Mouse (Mus musculus): ENCODE measurements around the gene Neto2. TPM values are rescaled to one million over a fixed set of nuclear protein-coding genes. Genes with fewer than 3 reads are reported as not detected.
A peak's percentile ranks its signal among the peaks of the same experiment; 100 is the strongest.

Gene Neto2
- polyA plus RNA-seq, 1 experiment from 2014 or later, result 4.6 TPM

DNA sequence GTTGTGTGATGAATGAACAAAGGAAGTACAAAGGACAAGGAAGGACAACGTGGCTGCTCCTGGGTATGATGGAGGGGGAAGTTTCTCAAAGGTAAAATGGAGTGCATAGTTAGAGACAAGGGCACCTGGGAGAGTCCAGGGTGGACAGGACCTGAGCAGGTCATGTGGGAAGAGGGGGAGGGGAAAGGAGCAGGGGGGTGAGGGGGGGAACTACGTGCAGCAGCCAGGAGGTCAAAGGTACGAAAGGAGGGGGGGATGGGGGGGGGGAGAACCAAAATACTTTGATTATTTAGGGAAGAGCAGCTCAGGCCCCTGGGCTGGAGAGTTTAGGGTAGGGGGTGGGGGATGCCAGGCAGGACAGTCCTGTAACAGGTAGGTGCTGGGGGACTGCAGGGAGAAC, 105.7 kb downstream of the Neto2 start:
- ATAC-seq (replicated peaks; ENCODE audit: low FRiP score), result peak; percentile 31; the same call in 1 of the 2 replicates
- no peaks in the 10 kb centered on the region for H3K27me3 ChIP-seq (replicated peaks; ENCODE audit: control insufficient read depth, insufficient read depth, low read length)
- H3K9ac ChIP-seq (ENCODE audit: low read depth, low read length), result no peak overlapping the region
- no peak overlapping the region for H3K4me3 ChIP-seq (ENCODE audit: low read depth, low read length)
- no peaks in the 10 kb centered on the region for H3K9me3 ChIP-seq (ENCODE audit: control insufficient read depth, low read length)
- 35% methylated on average over 3 of the region's 3 CpGs for WGBS
- no peak overlapping the region for H3K4me2 ChIP-seq
- H3K27ac ChIP-seq (ENCODE audit: low read depth, low read length), result no peak overlapping the region
- DNase-seq (ENCODE audit: low spot score), result no peak
- no peaks in the 10 kb centered on the region for H3K36me3 ChIP-seq (ENCODE audit: control insufficient read depth, insufficient read depth, low read length)
- H3K4me1 ChIP-seq (replicated peaks; ENCODE audit: control insufficient read depth, insufficient read depth, low read length), result no peaks in the 10 kb centered on the region

DNA sequence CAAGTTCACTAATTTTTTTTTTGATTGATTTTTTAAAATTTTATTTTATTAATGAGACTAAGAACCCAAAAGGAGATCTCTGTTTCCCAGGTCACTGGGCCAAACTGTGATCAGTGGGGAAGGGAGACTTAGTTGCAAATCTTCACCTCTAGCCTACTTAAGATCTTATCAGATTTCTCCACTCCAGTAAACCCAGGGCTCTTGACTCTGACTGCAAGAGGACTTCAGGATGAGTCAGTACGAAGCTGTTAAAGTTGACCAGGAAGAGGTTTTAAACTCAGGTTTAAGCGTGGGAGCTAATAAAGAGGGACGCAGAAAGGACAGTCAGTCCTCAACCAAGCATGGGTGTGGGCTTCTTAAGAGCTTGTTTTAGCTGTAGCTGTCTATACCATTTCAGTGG, 107.4 kb downstream of the Neto2 start:
- no peak overlapping the region for H3K4me2 ChIP-seq
- H3K27ac ChIP-seq (ENCODE audit: low read depth, low read length), result no peak overlapping the region
- ATAC-seq (replicated peaks; ENCODE audit: low FRiP score) (no peak), DNase-seq (ENCODE audit: low spot score) (no peak)
- no peaks in the 10 kb centered on the region for H3K9me3 ChIP-seq (ENCODE audit: control insufficient read depth, low read length)
- H3K4me1 ChIP-seq (replicated peaks; ENCODE audit: control insufficient read depth, insufficient read depth, low read length), result no peaks in the 10 kb centered on the region
- H3K36me3 ChIP-seq (ENCODE audit: control insufficient read depth, insufficient read depth, low read length), result no peaks in the 10 kb centered on the region
- no peak overlapping the region for H3K9ac ChIP-seq (ENCODE audit: low read depth, low read length)
- no peak overlapping the region for H3K4me3 ChIP-seq (ENCODE audit: low read depth, low read length)
- WGBS, result 60% methylated on average over 3 of the region's 3 CpGs
- no peaks in the 10 kb centered on the region for H3K27me3 ChIP-seq (replicated peaks; ENCODE audit: control insufficient read depth, insufficient read depth, low read length)

DNA sequence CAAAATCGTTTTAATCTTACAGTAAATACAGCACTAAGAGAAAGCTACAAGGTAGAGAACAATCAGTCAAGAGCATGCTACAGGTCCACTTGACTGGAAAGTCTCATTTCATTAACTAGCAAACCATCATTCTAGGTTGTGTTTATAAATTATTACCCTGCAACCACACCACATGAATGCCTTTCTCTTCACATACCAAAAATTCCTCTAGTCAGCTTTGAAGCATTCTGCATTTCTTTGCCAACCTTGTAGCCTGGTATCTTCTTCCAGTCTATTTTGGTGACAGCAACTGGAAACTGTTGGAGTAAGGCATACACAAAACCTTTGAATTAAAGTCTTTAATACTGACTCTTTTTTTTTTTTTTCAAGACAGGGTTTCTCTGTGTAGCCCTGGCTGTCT, 109.2 kb downstream of the Neto2 start:
- ATAC-seq (replicated peaks; ENCODE audit: low FRiP score), result no peak
- no peak overlapping the region for H3K4me3 ChIP-seq (ENCODE audit: low read depth, low read length)
- no peak for DNase-seq (ENCODE audit: low spot score)
- no peaks in the 10 kb centered on the region for H3K9me3 ChIP-seq (ENCODE audit: control insufficient read depth, low read length)
- H3K9ac ChIP-seq (ENCODE audit: low read depth, low read length), result no peak overlapping the region
- no peak overlapping the region for H3K27ac ChIP-seq (ENCODE audit: low read depth, low read length)
- H3K4me2 ChIP-seq, result no peak overlapping the region
- 83% methylated on average over 1 of the region's 1 CpGs for WGBS
- no peaks in the 10 kb centered on the region for H3K4me1 ChIP-seq (replicated peaks; ENCODE audit: control insufficient read depth, insufficient read depth, low read length)
- H3K36me3 ChIP-seq (ENCODE audit: control insufficient read depth, insufficient read depth, low read length), result no peaks in the 10 kb centered on the region
- H3K27me3 ChIP-seq (replicated peaks; ENCODE audit: control insufficient read depth, insufficient read depth, low read length), result no peaks in the 10 kb centered on the region

DNA sequence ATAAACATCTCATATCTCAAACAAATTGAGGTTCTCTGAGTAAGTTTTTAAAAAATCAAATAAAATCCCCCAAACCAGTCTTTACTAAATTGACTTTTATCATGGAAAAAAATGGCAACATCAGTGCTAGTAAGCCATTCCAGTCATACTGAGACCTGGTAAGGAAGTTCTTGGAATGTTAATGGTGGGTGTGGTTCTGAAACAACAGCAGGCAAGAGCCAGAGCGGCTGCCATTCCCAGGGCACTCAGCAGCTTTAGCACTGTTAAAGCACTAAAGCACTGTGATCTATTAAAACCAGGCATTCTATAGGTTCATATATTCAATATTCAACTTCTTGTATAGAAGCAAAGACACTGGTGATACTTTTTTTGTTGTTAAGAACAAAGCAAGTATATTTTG, 110.5 kb downstream of the Neto2 start:
- 76% methylated on average over 1 of the region's 1 CpGs for WGBS
- Histone ChIP-seq H3K9ac (ENCODE audit: low read depth, low read length) (no peak overlapping the region), H3K4me1 (replicated peaks; ENCODE audit: control insufficient read depth, insufficient read depth, low read length) (no peaks in the 10 kb centered on the region), H3K9me3 (ENCODE audit: control insufficient read depth, low read length) (no peaks in the 10 kb centered on the region), H3K4me2 (no peak overlapping the region), H3K27ac (ENCODE audit: low read depth, low read length) (no peak overlapping the region), H3K36me3 (ENCODE audit: control insufficient read depth, insufficient read depth, low read length) (no peaks in the 10 kb centered on the region), H3K27me3 (replicated peaks; ENCODE audit: control insufficient read depth, insufficient read depth, low read length) (no peaks in the 10 kb centered on the region), H3K4me3 (ENCODE audit: low read depth, low read length) (no peak overlapping the region)
- DNase-seq (ENCODE audit: low spot score) (no peak), ATAC-seq (replicated peaks; ENCODE audit: low FRiP score) (no peak)

DNA sequence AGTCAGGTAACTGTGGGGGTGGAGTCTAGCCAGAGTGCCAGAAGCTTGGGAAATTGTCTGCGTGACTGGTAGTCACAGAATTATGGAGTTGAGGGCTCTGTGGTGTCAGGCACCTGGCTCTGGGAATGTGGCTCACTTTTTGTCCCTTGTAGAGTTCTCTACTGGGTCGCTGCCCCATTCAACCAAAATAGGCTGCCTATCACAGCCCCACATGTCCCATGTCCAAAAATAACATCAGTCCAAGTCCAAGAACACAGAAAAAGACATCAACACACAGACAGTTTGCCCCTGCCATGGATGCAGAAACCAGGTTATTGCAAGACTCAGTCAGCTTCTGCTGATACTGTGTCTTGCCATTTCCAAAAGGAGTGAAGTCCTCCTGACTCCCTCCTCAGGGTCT, 112.1 kb downstream of the Neto2 start:
- Histone ChIP-seq H3K4me2 (no peak overlapping the region), H3K9ac (ENCODE audit: low read depth, low read length) (no peak overlapping the region), H3K4me1 (replicated peaks; ENCODE audit: control insufficient read depth, insufficient read depth, low read length) (no peaks in the 10 kb centered on the region), H3K27ac (ENCODE audit: low read depth, low read length) (no peak overlapping the region), H3K27me3 (replicated peaks; ENCODE audit: control insufficient read depth, insufficient read depth, low read length) (no peaks in the 10 kb centered on the region), H3K36me3 (ENCODE audit: control insufficient read depth, insufficient read depth, low read length) (no peaks in the 10 kb centered on the region), H3K4me3 (ENCODE audit: low read depth, low read length) (no peak overlapping the region), H3K9me3 (ENCODE audit: control insufficient read depth, low read length) (no peaks in the 10 kb centered on the region)
- WGBS, result 74% methylated on average over 2 of the region's 2 CpGs
- no peak for ATAC-seq (replicated peaks; ENCODE audit: low FRiP score)
- no peak for DNase-seq (ENCODE audit: low spot score)

Small RNAs within 50 kb of the gene (microRNA-seq; reads per million reads assigned to microRNA genes)
- not detected for gene Mir8109 (ENCODE audit: borderline number of aligned reads)

Other genes starting within 250 kb of the Neto2 start
- 25.7 and 27.0 TPM in 2 replicates for gene Gpt2, start 208.3 kb downstream of the Neto2 start, polyA plus RNA-seq (2014; fragmentation: Nextera tagmentation; extraction: Ambion mirVana)
- 163 and 175 TPM in 2 replicates for gene Dnaja2, start 145.6 kb downstream of the Neto2 start, polyA plus RNA-seq (2014; fragmentation: Nextera tagmentation; extraction: Ambion mirVana)
- 42.4 and 47.4 TPM in 2 replicates for gene Itfg1, start 140.0 kb upstream of the Neto2 start, polyA plus RNA-seq (2014; fragmentation: Nextera tagmentation; extraction: Ambion mirVana)
- 30.1 and 35.5 TPM in 2 replicates for gene Phkb, start 140.0 kb upstream of the Neto2 start, polyA plus RNA-seq (2014; fragmentation: Nextera tagmentation; extraction: Ambion mirVana)

All from liver, embryonic 11.5 days (tissue).